Mouse (Mus musculus) monocyte, adult 2 months (primary cell): ENCODE data around the gene Aven.

Experiments used
- DNase-seq, 2 experiments: peaks; one replicate each; pipeline ENCODE4 v3.0.0; 2022; ENCODE audit warnings: low spot score in 2 of 2, low read depth in 1 of 2

Gene Aven

DNA sequence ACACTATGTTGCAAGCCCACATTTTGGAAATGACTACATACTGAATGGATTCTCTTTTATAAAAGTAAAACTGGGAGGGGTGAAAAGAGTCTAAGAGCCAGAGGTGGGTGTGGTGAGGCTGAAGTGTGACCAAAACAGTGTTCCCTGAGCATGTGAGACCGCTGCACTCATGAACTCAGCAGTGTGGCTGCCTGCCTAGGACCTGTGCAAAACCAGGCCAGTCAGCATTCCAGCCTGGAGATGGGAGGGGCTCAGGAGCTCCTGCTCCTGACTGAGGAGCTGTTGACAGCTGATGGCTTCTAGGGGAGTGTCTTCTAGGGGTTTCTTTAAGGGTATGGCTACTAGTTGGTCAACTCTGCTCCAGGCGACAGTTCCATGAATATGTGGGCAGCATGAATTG, 7.9 kb upstream of the Aven start:
- DNase-seq, result no peak

DNA sequence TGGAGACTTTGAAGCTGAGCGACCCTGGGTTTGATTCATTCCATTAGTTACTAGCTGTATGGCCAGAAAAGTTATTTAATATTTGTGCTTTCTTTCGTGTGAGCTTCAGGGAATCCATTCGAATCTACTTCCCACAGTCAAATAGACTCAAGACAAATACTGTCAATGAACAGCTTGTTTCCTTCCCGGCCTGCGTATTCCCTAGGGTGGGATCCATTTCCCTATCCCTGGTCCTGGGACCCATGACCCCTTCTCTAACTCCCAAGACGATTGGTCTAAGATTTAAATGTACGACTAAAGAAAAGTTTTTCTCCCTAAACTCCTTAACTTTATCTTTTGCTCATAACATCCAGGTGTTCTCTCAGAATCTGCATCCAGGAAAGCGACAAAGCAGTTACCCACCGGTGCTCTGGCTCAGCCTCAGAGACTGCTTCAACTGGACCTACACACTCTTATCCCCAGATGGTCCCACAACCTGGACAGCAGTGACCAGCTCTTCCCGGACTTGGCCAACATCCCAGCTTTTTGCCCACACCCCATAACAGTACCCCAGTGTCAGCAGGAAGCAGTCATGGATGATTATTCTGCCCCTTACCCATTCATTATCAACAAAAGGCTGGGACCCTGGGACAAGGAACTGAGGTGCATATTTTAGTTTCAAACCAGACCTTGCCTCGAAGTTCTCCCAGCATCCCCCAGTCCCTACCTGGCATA, 2.1 kb upstream of the Aven start:
- DNase-seq, result no peak

DNA sequence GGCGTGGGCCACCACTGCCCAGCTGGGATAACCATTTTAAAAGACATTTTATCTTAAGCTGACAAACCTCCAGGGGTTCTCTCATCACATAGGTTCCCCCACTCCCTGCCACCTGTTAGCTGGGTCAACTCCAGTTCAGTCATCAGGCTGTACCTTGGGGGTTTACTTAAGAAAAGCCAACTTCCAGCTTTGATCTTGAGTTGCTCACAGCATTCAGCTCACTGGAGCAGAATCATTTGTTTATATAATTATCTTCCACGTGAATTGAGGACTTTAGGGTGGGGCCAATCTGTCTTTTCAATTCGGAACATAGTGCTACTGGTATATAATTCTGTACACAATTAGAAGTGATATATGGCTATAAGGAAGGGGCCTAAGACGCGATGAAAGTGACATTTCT, 1.1 kb upstream of the Aven start:
- DNase-seq, result no peak

DNA sequence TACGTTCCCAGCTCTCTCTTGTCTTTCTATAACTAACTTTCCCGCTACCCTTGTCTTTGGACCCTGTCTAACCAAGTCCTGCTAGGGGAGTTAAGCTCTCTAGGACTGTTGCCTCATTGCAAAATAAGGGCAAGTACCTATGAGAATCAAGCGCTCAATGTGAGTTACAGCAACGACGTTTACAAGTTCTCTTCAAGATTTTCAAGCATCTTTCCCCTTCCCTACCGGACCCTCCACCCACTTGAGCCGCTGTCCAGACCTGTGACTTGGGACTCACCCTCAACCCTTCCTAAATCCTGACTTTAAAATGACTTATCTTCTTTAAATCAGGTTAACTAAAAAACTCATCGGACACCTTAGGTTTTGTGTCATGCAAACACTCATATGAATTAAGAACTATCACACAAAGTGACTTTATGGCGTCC, 321 bp upstream of the Aven start:
- DNase-seq, result no peak

DNA sequence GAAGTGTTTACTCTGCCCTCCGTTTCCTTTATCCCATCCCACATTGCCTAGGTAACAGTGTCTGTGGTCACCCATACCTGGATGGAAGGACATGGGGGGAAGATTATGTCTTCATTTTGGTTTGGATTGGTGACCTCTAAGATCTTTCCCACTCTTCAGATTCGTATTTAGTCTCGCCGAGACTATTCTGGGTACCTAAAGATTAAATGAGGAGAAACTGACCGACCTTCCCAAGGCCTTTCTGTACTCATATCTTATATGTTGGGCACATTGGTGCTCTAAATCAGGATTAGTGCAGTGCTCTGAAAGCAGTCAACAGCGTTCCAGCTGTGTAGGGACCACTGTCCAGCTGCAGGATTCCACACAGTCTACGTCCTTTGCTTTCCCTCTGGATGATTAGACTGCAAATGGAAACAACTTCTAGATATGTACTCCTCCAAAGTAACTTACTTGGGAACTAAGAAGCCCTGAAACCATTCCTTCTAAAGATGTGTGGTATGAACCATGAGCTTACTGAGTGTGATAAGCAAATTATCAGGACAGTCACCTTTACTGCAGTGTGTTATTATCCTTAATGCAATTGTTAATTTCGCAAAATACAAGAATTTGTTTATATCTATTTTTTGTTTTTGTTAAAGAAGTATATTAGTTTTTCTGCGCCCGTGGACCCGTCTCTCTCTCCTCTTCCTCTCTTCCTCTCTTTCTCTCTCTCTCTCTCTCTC, 936 bp downstream of the Aven start:
- no peak for DNase-seq

DNA sequence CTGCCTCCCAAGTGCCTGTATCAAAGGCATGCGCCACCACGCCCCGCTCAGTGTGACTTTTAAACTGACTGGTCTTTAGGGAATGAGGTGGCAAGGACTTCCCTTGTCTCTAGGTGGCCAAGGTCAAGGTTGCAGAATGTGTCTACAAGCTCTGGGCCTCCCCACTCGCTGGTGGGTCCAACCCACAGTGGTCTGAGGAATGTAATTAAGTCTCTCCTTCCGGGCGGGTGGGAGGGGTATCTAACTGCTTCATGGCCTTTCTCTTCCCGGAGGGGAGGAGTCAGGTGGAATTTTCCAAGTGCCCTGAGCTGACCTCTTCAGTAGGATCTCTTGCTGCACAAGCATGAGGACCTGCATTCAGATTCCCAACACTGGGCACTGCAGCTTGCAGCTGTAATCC, 5.1 kb downstream of the Aven start:
- DNase-seq, result no peak

DNA sequence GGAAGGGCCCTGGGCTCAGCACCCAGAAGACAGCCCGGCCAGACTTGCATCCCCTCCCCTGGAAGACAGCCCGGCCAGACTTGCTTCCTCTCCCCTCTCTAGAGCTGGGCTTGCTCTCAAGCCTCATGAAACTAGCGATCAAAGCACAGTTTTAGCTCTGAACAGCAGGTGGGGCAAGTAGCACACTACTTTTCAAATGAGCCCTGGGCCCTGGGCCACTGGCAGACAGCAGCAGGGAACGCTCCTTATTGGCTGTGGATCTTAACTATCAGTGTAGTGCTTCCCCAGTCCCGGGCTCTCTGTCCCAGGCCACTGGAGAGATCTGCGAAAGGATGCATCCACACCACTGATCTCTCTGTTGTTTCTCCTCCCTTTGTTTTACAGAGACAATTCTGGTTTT, 8.4 kb downstream of the Aven start:
- no peak for DNase-seq

DNA sequence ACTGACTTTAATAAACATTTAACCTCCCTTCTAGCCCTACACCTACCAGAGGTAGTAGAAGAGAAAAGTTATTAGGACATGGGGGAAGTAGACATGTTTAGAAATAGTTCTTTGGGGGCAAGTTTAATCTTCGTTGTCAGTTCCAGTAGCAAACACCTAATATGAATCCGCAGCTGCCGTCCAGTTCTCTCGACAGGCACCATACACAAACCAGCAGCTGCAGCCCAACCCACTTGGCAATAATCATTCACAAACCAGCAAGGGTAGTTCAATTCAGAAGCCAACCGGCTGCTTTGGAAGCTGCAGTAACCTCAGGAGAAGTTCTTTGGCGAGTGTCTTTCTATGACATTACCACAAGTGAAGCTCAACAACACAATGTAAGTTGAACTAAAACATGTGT, 11.2 kb downstream of the Aven start:
- no peak for DNase-seq

DNA sequence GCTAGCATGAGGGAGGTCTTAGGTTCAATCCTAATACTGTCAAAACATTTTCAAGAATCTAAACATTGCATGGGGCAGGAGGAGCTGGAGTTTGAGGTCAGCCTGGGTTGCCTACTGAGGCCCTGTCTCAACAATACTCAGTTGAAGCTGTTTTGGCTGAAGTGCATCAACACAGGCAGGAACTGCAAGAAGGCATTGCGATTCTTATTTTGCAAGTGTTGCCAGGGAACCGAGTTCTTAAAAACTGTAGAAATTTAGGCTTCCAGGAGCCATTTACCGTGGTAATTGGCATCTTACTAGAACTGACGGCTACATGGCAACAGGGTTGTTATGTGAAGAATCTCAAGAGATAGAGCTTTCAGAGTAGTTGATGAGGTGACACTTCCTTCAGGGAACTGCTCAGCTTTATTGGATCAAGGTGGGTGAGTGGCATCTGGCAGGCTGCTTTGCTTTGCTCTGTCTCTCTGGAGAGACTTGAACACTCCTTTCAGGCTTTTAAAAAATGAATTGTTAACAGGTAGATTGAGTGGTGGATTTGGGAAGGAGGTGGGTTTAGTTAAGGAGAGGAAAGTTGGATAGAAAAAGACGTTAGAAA, 14.2 kb downstream of the Aven start:
- no peak for DNase-seq

DNA sequence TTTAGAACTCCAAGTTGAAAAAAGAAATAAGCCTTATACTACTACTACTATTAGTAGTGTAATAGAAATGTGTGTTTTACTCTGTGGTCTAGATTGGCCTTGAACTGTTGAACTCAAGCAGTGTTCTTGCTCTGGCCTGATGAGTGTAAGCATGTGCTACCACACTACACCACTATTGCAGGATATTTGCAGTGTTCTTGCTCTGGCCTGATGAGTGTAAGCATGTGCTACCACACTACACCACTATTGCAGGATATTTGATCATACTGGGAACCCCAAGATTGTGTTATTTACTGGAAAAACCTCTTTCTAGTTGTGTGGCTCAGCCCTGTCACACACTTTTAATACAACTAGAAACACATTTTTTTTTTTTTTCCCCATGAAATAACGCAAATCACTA, 14.7 kb downstream of the Aven start:
- no peak for DNase-seq

DNA sequence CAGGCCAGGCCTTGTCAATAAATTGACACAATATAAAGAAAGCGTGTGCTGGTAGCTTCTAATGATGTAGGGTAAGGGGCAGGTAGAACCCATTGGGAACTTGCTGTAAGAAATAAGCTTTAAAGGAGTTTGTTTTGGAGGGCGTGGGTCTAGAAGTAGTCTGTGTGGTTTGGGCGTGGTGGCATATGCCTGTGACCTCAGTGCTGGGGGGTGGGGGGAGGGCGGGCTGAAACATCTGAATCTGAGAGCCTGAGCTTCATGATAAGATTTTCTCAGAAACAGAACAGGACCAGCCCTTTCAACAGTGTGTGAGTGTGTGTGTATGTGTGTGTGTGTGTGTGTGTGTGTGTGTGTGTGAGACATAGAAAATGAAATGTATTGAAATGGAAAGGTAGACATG, 17.4 kb downstream of the Aven start:
- no peak for DNase-seq

DNA sequence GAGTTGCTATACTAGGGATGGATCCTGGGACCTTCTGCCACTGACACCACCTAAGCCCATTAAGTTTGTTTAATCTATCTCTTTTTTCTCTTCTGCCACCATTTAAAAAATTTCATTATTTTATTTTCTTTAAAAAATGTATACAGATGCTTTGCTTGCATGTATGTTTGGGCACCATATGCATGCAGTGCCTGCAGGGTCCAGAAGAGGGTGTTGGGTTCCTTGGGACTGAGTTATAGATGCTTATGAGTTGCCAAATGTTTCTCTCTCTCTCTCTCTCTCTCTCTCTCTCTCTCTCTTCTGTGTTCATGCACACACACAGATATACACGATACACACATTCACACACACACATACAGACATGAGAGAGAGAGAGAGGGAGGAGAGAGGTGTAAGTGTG, 20.3 kb downstream of the Aven start:
- no peak for DNase-seq

DNA sequence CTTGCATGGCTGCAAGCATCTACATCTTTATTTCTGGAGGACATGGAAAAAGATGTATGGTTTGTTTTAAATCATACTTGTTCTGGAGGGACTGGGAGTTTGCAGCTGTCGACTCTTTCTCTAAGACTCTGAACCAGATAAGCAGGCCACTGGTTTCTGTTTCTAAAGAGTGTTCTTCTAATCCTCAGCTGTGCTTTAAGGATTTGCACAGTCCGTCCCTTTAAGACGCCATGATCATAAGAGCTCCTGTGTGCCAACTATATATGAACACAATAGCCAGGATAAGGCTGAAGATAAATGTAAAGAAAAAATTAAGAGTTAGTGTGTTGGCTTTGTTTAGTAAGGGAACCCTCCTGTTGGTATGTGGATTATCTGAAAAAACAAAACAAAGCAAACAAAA, 24.0 kb downstream of the Aven start:
- no peak for DNase-seq

DNA sequence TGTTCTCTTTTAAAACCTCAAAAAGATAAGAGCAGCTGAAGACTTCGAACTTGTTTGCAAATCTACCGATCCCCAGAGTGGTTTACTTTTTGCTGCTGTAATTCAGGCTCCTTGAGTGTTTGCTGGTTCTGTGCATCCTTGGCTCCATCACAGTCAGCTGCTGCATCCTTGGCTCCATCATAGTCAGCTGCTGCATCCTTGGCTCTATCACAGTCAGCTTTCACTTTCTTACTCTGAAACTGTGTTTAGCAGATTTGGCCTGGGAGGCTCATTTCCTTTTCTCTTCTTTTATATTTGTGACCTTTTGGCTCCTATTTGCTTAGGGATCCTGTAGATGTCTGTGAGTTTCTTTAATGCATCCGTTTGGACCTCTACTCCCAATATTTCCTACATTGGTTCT, 24.5 kb downstream of the Aven start:
- no peak for DNase-seq

DNA sequence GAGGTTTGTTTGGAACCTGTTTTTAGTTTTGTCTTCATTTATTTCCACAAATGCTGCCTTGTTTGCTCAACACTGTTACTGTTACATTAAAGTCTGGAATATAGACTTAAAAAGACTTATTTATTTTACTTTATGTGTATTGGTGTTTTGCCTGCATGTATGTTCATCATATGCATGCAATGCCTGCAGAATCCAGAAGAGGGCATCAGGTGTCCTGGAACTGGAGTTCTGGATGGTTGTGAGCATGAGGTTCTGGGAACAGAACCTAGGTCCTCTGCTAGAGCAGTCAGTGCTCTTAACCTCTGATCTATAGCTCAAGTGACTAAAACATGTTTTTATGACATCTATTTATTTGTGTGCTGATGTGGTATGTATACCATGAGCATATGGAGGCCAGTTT, 25.8 kb downstream of the Aven start:
- DNase-seq, result no peak

DNA sequence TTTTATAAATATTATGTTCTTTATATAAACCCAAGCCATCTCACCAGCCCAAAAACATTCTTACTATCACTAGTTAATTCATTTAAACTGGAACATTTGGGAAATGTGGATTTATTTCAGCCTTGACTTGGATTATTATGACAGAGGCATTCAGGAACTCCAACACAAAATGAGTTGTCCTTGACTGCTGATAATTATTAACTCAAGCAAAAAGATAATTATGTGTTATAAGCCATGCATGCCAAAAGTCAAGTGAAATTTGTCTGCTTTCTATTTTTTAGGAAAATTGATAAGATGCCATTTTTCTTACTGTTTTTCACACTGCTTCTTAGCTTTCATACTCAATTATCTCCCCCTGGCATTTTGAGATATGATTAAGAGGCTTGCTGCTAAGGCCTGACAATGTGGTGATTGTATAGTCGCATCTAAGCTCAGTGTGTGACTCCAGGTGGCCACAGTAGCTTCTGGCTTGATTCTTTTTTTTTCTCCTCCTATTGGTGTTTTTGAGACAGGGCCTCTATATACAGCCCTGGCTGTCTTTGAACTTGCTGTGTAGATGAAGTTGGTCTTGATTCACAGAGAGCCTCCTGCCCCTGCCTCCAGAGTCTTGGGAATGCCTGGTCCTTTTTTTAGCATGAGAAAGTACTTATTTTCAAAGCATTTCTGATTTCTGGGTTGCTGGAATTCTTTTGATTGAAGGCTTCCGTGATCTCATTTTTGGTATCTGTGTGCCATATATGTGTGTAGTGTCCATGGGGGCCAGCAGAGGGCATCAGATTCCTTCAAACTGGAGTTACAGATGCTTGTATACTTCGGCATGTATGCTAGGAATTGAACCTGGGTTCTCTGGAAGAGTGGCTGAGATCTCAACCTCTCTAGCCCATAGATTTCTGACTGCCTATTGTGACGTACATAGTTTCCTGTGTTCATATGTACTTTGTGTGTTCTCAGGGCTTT, 28.0 kb downstream of the Aven start:
- no peak for DNase-seq

DNA sequence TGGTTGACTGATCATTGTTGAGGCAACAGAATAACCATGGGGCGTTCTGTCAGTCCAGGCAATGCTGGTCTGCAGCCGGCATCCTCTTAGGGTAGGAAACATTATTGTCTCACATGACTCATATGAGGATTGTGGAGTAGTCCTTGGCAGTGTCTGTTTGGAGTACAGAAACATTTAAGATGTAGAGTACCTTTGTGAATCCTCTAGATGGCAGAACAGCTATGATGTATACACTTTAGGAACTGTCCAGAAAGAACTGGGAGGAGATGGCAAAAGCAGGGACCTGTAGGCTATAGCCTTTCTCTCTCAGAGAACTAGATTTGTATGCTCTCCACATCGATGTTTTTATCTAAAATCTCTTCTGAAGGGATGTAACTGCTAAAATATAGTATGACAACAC, 34.2 kb downstream of the Aven start:
- no peak for DNase-seq

DNA sequence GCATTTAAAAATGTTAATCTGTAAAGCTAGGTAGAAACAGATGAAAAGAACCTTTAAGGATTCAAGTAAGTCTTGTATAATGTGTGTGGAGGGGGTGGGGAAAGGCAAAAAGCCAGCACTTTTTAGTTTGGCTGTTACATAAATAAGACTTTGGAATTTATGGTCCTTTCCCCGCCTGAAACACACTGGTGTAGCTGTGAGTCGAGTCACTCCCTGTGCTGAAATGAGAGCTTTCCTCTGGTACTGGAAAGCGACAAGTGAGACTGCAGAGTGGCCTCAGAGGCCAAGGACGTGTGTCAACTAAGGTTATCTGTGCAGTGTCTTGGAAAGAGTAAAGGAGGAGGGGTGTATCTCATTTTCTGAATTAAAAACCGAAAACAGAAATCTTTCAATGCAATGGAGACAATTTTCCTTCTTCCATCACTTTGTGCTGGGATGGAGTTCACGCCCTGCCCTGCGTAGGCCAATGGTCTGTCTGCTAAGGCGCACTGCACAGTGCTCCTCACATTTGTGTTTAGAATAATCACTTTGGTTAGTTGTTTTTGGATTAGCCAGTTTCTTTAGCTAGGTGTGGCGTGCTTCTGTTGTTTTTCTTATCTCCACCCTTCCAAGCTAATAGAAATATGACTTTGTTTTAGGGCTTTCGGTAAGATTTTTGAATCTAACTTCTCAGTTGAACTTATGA, 40.2 kb downstream of the Aven start:
- no peak for DNase-seq

DNA sequence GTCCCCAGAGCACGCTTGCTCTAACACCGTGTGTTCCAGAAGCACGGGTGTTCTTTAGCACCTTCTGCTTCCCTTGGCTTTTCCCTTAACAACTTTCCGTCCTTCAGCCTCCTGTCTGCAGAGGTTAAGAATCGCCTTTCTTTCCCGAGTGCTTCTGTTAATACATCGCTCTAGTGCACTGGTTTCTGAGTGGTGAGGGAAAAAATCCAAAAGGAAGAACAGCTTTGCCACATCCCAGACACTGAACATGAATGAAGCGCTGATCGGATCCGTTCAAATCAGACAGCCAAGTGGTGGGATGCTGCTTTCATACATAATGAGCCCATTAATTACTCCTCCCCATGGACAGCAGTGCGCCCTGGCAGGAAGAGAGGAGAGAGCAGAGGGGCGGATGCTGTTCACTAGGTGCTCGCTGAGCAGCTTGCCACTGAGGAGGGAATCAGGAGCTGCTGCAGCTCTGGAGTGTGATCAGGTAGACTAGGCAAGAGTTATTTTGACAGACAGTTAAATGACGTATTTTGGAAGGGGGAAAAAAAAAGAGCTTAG, 42.0 kb downstream of the Aven start:
- DNase-seq, result no peak

DNA sequence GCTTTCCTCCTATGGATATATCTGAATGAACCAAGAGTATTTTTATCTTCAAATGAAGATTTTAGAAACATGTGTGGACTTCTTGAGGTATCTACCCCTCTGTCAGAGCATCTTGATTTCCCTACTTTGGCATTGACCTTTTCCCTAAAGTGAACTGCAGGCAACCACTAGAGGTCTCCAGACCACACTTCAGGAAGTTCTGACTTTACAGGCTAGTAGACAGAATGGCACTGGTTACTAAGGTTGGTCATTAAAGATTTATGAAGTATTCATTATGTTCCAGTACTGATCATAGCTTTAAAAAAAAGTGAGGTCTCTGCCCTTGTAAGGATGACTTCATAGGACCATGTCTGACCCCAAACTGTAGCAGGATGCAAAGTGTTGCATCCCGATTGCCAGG, 46.0 kb downstream of the Aven start:
- DNase-seq, result no peak
